Mouse (Mus musculus): Measurements from ENCODE around the gene Ube2a. TPM values are rescaled to one million over a fixed set of nuclear protein-coding genes. Genes with fewer than 3 reads are reported as not detected.

The Ube2a gene
- polyA plus RNA-seq, 1 experiment from 2014 or later: 133 TPM

DNA sequence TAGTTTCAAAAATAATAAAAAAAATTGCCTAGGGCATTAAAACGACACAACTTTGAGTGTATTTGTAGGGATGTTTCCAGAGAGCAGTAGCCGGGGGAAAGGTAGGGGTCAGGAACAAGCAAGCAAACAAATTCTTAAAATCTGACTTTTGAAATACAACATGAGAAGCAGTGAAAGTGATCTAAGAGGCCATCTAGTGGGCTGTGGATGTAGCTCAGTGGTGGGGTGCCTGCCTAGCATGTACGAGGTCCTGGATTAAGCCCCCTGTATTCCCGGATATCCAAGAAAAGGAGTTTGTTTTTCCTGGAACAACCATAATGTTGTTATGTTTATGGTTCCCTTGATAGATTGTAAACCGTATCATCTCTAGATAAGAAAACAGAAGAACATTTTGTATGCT lies 32.8 kb downstream of the Ube2a start:
- H3K9me3 ChIP-seq: peaks cover 3% of the 10 kb centered on the region; the same call in 1 of the 2 replicates
- H3K36me3 ChIP-seq: no peaks in the 10 kb centered on the region
- no peaks in the 10 kb centered on the region for H3K4me1 ChIP-seq (replicated peaks)
- 43% methylated on average over 5 of the region's 5 CpGs for WGBS
- no peak overlapping the region for H3K4me3 ChIP-seq
- H3K27me3 ChIP-seq (ENCODE audit: insufficient read depth, poor library complexity, severe bottlenecking): no peaks in the 10 kb centered on the region
- H3K27ac ChIP-seq: no peak overlapping the region
- no peak for DNase-seq (ENCODE audit: low spot score)

DNA sequence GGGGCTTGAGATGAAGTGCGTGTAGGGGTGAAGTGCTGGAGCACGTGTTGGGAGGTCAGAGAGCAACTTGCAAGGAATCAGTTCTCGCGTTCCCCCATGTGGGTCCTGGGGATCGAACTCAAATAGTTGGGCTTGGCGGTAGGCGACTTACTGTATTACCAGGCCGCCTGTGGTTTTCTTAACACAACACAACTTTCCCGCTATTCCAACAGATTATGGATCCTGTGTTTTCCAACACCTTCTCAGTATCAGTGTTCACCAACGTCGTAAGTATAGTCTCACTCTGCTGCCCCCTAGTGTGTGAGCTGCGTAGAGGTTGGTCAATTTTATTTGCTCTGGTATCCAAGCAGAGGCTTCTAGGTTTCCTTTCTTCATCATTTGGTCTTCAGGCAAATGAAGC lies 37.6 kb downstream of the Ube2a start:
- Histone ChIP-seq H3K27ac (no peak overlapping the region), H3K4me3 (no peak overlapping the region), H3K36me3 (no peaks in the 10 kb centered on the region), H3K4me1 (replicated peaks) (no peaks in the 10 kb centered on the region), H3K27me3 (ENCODE audit: insufficient read depth, poor library complexity, severe bottlenecking) (no peaks in the 10 kb centered on the region), H3K9me3 (no peaks in the 10 kb centered on the region)
- DNase-seq (ENCODE audit: low spot score): peak; percentile 36
- 42% methylated on average over 12 of the region's 12 CpGs for WGBS

DNA sequence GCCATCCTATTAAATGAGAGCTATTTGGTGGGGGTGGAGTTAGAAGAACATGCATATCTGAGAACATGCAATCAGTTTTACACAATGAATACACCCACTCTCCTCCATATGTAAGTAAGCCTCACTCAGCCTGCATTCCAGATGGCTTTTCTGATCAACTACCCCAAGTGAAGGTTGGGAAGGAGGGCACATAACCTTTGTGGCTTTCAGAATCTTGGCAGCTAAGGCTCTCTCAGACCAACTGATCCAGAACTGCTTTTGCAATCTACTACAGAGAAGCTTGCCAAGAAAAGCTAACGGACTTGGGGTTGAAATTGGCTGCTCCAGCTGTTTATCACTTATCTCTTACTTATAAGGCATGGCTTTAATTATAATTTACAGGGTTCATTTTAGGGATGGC lies 44.0 kb downstream of the Ube2a start:
- Histone ChIP-seq H3K4me1 (replicated peaks) (no peaks in the 10 kb centered on the region), H3K27me3 (ENCODE audit: insufficient read depth, poor library complexity, severe bottlenecking) (no peaks in the 10 kb centered on the region), H3K9me3 (no peaks in the 10 kb centered on the region), H3K36me3 (peaks cover 6% of the 10 kb centered on the region; the same call in 1 of the 2 replicates), H3K4me3 (no peak overlapping the region), H3K27ac (no peak overlapping the region)
- WGBS: 78% methylated on average over 1 of the region's 1 CpGs
- no peak for DNase-seq (ENCODE audit: low spot score)

DNA sequence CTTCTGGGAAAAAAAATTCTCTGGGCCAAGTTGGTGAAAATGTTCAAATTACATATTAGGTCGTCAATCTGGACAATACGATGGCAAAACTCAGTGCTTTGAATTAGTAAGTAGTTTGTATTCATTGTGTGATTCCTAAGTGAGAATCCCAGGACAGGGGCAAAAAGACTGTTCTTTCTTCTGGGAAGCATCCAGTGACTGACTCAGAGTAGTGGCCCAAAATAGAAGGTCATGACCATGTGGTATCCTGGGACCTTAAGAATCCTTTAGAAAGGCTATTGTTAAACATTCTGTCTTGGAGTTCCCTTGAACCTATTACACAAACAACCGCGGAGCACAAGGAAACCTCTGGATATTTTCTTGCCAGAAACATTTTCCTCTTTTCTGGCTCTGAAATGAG lies 47.6 kb downstream of the Ube2a start:
- Histone ChIP-seq H3K27me3 (ENCODE audit: insufficient read depth, poor library complexity, severe bottlenecking) (no peaks in the 10 kb centered on the region), H3K4me3 (no peak overlapping the region), H3K36me3 (peaks cover 6% of the 10 kb centered on the region; the same call in 1 of the 2 replicates), H3K4me1 (replicated peaks) (no peaks in the 10 kb centered on the region), H3K9me3 (no peaks in the 10 kb centered on the region), H3K27ac (no peak overlapping the region)
- DNase-seq (ENCODE audit: low spot score): no peak
- 89% methylated on average over 4 of the region's 4 CpGs for WGBS

DNA sequence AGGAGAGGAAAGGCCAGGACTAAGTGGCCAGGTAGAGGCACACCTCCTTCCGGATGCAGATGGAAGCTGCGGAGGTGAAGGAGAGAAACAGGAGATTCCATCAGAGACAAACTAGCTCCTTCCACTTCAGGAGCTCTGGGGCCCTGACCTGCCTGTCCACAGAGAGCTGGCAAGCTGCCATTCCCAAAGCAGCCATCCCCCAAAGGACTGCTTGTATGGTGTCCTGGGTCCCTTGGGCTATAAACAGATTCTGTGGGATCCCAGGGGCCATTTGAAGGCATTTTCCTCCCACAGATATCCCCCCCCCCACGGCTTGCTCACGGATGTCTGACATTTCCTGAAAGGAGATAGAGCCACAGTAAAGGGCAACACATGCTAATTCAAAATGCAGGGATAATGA lies 55.1 kb downstream of the Ube2a start:
- Histone ChIP-seq H3K4me3 (no peak overlapping the region), H3K27ac (no peak overlapping the region), H3K27me3 (ENCODE audit: insufficient read depth, poor library complexity, severe bottlenecking) (no peaks in the 10 kb centered on the region), H3K9me3 (no peaks in the 10 kb centered on the region), H3K36me3 (peaks cover 6% of the 10 kb centered on the region), H3K4me1 (replicated peaks) (no peaks in the 10 kb centered on the region)
- DNase-seq (ENCODE audit: low spot score): no peak
- WGBS: 78% methylated on average over 4 of the region's 4 CpGs

DNA sequence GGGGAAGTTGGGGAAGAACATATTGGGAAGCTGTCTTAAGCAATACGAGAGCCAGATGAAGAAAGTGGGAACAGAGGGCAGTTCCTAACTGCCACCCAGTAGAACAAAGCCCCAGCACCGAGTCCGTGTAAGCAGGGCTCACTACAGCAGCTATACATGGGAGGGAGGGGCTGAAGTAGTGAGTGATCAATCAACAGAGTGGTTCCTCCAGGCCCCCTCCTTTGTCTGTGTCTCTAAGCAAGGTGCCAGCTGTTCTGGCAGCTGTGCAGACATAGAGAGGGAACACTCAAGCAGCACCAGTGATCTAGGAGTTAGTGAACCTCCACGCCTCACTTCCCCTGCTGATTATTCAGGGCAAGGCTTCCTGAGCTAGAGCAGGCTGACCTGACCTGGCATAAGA lies 56.0 kb downstream of the Ube2a start:
- no peak for DNase-seq (ENCODE audit: low spot score)
- no peaks in the 10 kb centered on the region for H3K9me3 ChIP-seq
- H3K4me1 ChIP-seq (replicated peaks): no peaks in the 10 kb centered on the region
- no peaks in the 10 kb centered on the region for H3K27me3 ChIP-seq (ENCODE audit: insufficient read depth, poor library complexity, severe bottlenecking)
- H3K36me3 ChIP-seq: peaks cover 6% of the 10 kb centered on the region
- H3K27ac ChIP-seq: no peak overlapping the region
- WGBS: 62% methylated on average over 4 of the region's 4 CpGs
- H3K4me3 ChIP-seq: no peak overlapping the region

DNA sequence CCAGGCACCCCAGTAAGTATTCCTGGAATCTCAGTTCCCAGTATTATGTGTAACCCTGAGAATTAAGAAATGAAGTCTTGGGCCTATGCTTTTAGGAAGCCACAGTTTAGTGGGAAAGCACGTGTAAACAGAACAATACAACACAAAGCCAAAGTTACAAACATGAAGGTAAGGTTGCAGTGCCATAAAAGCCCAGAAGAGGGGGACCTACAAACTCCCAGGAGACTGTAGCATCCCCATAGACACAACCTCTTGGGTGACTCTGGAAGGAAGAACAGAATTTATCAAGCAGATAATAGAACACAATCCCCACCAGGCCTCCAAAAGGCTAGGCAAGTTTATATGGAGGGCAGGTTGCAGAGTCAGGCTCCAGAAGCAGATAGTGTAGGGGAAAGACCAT lies 56.9 kb downstream of the Ube2a start:
- no peak for DNase-seq (ENCODE audit: low spot score)
- WGBS: 45% methylated on average over 1 of the region's 1 CpGs

More for the DNA sequence above, 56.9 kb downstream of the Ube2a start:
- Histone ChIP-seq H3K27me3 (ENCODE audit: insufficient read depth, poor library complexity, severe bottlenecking) (no peaks in the 10 kb centered on the region), H3K36me3 (peaks cover 6% of the 10 kb centered on the region), H3K9me3 (no peaks in the 10 kb centered on the region), H3K27ac (no peak overlapping the region), H3K4me1 (replicated peaks) (no peaks in the 10 kb centered on the region), H3K4me3 (no peak overlapping the region)

Other genes with a start within 250 kb of the Ube2a start
- gene Akap17b, start 228.5 kb upstream of the Ube2a start, polyA plus RNA-seq (2016; fragmentation: Nextera tagmentation; extraction: Ambion mirVana): 3.4 TPM in 2 replicates
- 0.96 and 1.4 TPM in 2 replicates for gene Slc25a43, start 130.2 kb upstream of the Ube2a start, polyA plus RNA-seq (2016; fragmentation: Nextera tagmentation; extraction: Ambion mirVana)
- 803 and 848 TPM in 2 replicates for gene Slc25a5, start 78.2 kb upstream of the Ube2a start, polyA plus RNA-seq (2016; fragmentation: Nextera tagmentation; extraction: Ambion mirVana)
- gene C330007P06Rik, start 211 bp downstream of the Ube2a start, polyA plus RNA-seq (2016; fragmentation: Nextera tagmentation; extraction: Ambion mirVana): 25.1 and 31.5 TPM in 2 replicates
- gene Nkrf, start 29.0 kb downstream of the Ube2a start, polyA plus RNA-seq (2016; fragmentation: Nextera tagmentation; extraction: Ambion mirVana): 3.0 and 4.7 TPM in 2 replicates
- gene Sept6, start 117.9 kb downstream of the Ube2a start, polyA plus RNA-seq (2016; fragmentation: Nextera tagmentation; extraction: Ambion mirVana): 37.5 and 46.3 TPM in 2 replicates
- gene Sowahd, start 174.9 kb downstream of the Ube2a start, polyA plus RNA-seq (2016; fragmentation: Nextera tagmentation; extraction: Ambion mirVana): not detected in 2 replicates
- 405 and 454 TPM in 2 replicates for gene Rpl39, start 211.5 kb downstream of the Ube2a start, polyA plus RNA-seq (2016; fragmentation: Nextera tagmentation; extraction: Ambion mirVana)
- 13.0 and 18.5 TPM in 2 replicates for gene Upf3b, start 236.4 kb downstream of the Ube2a start, polyA plus RNA-seq (2016; fragmentation: Nextera tagmentation; extraction: Ambion mirVana)

All from hindbrain, embryonic 10.5 days (tissue).